Mouse (Mus musculus) R1 (cell line): ENCODE data around the gene E030018B13Rik.

Source experiments
- DNase-seq: peaks from one replicate; pipeline ENCODE4 v3.0.0-alpha.2; 2018; ENCODE audit warnings: low read depth, low spot score

The E030018B13Rik gene

GRCm38 (mm10) chr7:63964121-63964520 is 47.5 kb downstream of the E030018B13Rik start:
- no peak for DNase-seq

GRCm38 (mm10) chr7:63965135-63965534 is 48.5 kb downstream of the E030018B13Rik start:
- no peak for DNase-seq

GRCm38 (mm10) chr7:63965635-63966418 is 49.2 kb downstream of the E030018B13Rik start:
- DNase-seq, result no peak

GRCm38 (mm10) chr7:63969941-63970340 is 53.3 kb downstream of the E030018B13Rik start:
- no peak for DNase-seq
